Mouse (Mus musculus) intestine, embryonic 14.5 days (tissue): ENCODE measurements at regions not wholly inside any gene's neighbourhood (a gene's known extent, or its start where the extent isn't known, plus 50 kb on each side); places are given as distances from the start of the nearest gene placed in this dataset.

ENCODE experiments used
- ATAC-seq: fragments of 200-750 bp; cut with Nextera tagmentation; replicated peaks from 2 replicates; pipeline ENCODE4 v1.8.0; 2017; ENCODE audit warnings: low read depth, moderate number of reproducible peaks, moderate TSS enrichment, moderate library complexity; ENCODE audit not compliant: low FRiP score, low TSS enrichment
- DNase-seq: peaks from one replicate; pipeline ENCODE4 v3.0.0-alpha.2; 2018; ENCODE audit warnings: low spot score
- H3K27ac ChIP-seq: fragments of 300-500 bp; sonication (generic); 2 replicates; pipeline ENCODE4 v1.5.1; 2014; ENCODE audit warnings: low read depth, mild to moderate bottlenecking, control low read depth
- H3K27me3 ChIP-seq: fragments of 300-500 bp; sonication (generic); replicated peaks from 2 replicates; pipeline ENCODE4 v1.6.1; 2014; ENCODE audit warnings: low read length, control low read depth; ENCODE audit not compliant: control insufficient read depth, insufficient read depth
- H3K36me3 ChIP-seq: fragments of 300-500 bp; sonication (generic); 2 replicates; pipeline ENCODE4 v1.6.1; 2014; ENCODE audit warnings: low read length, control low read depth; ENCODE audit not compliant: control insufficient read depth, insufficient read depth
- H3K4me1 ChIP-seq: fragments of 300-500 bp; sonication (generic); replicated peaks from 2 replicates; pipeline ENCODE4 v1.6.1; 2014; ENCODE audit warnings: low read length, control low read depth, mixed read lengths; ENCODE audit not compliant: control insufficient read depth, insufficient read depth
- H3K4me2 ChIP-seq: fragments of 300-500 bp; sonication (generic); 2 replicates; pipeline ENCODE4 v1.6.1; 2014; ENCODE audit warnings: low read length
- H3K4me3 ChIP-seq: fragments of 300-500 bp; sonication (generic); 2 replicates; pipeline ENCODE4 v1.5.1; 2014; ENCODE audit warnings: low read depth, low read length, control low read depth, mixed read lengths
- H3K9ac ChIP-seq: fragments of 300-500 bp; sonication (generic); 2 replicates; pipeline ENCODE4 v1.6.1; 2014; ENCODE audit warnings: mild to moderate bottlenecking, low read length
- H3K9me3 ChIP-seq: fragments of 300-500 bp; sonication (generic); 2 replicates; pipeline ENCODE4 v1.6.1; 2016; ENCODE audit warnings: low read length, control low read depth; ENCODE audit not compliant: control insufficient read depth
- WGBS: fragments of 180-500 bp; shearing (Covaris S2); extraction: QIAGEN DNeasy Blood & Tissue Kit; methylation state at CpG from one replicate; pipeline ENCODE4 v1.1.7; 2014; 5-methylcytosine and 5-hydroxymethylcytosine counted together

DNA sequence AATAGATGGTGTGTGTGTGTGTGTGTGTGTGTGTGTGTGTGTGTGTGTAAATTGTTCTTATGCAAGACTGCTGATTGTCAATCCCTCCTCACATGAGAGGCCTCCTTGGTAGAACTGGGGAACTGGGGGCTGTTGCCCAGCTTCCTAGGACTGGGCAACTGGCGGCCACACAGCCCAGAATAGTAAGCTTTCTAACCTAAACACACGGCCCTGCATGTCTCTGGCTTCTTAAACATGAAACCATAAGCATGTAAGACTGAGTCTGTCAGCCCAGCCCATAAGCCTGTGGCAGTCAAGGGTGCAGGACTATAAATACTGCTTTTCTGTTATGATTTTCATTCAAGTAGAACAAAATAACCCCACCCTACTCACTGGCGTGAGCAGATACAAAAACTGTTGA lies 60.7 kb downstream of the Ifng start:
- Histone ChIP-seq H3K27ac (no peak overlapping the region), H3K4me2 (no peak overlapping the region), H3K9me3 (no peaks in the 10 kb centered on the region), H3K4me1 (no peaks in the 10 kb centered on the region), H3K27me3 (no peaks in the 10 kb centered on the region), H3K9ac (no peak overlapping the region), H3K36me3 (no peaks in the 10 kb centered on the region), H3K4me3 (no peak overlapping the region)
- DNase-seq (no peak), ATAC-seq (no peak)
- whole genome bisulfite sequencing = 76% methylated on average over 3 of the region's 3 CpGs

GRCm38 (mm10) chr10:118504811-118505210 lies 64.0 kb downstream of the Ifng start:
- no peak overlapping the region for H3K27ac ChIP-seq
- 65% methylated on average over 4 of the region's 4 CpGs for WGBS
- no peak for DNase-seq
- no peaks in the 10 kb centered on the region for H3K27me3 ChIP-seq
- no peak overlapping the region for H3K9ac ChIP-seq
- no peak for ATAC-seq
- no peak overlapping the region for H3K4me3 ChIP-seq
- H3K36me3 ChIP-seq = no peaks in the 10 kb centered on the region
- H3K4me1 ChIP-seq = no peaks in the 10 kb centered on the region
- no peak overlapping the region for H3K4me2 ChIP-seq
- no peaks in the 10 kb centered on the region for H3K9me3 ChIP-seq

DNA sequence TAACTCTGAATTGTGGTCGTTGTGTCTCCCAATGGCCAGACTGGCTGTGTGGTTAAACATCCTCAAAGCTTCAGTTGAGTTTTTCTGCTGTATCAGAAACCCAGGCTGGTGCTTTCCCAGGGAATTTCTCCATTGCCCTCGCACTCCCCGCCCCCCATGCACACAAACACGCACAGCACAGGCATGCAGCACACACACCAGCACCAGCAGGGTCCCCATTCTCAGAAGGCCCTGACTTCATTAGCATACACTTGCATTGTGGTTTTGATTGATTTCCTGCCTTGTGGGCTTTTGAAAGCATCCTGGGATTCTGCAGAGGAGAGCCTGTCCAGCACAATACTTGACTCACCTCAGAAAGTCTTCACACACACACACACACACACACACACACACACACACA lies 65.3 kb downstream of the Ifng start:
- H3K27me3 ChIP-seq = no peaks in the 10 kb centered on the region
- H3K27ac ChIP-seq = no peak overlapping the region
- no peak for DNase-seq
- no peak overlapping the region for H3K4me2 ChIP-seq
- no peaks in the 10 kb centered on the region for H3K9me3 ChIP-seq
- H3K9ac ChIP-seq = no peak overlapping the region
- no peak for ATAC-seq
- 60% methylated on average over 4 of the region's 4 CpGs for WGBS
- no peak overlapping the region for H3K4me3 ChIP-seq
- no peaks in the 10 kb centered on the region for H3K4me1 ChIP-seq
- H3K36me3 ChIP-seq = no peaks in the 10 kb centered on the region

DNA sequence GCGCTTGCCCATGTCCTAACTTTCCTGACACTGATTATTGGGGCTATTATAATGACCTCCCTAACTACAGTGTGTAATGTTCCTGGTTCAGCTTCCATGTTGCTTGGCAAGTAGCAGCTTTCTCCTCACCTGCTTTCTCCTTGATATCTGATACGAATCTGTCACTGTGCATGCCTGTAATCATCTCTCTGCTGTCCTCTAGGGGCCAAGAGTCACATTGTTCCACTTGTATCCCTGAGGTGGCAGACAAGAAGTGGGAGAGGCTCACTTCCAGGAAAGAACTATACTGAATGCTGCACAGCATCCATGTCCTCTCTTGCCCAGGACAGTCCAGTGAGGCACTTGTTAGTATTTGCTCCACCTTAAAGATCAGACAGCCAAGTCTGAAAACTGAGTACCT lies 66.8 kb downstream of the Ifng start:
- 49% methylated on average over 2 of the region's 2 CpGs for WGBS
- ATAC-seq = no peak
- H3K36me3 ChIP-seq = no peaks in the 10 kb centered on the region
- H3K4me1 ChIP-seq = no peaks in the 10 kb centered on the region
- no peak overlapping the region for H3K4me3 ChIP-seq
- H3K27ac ChIP-seq = no peak overlapping the region
- H3K27me3 ChIP-seq = no peaks in the 10 kb centered on the region
- H3K4me2 ChIP-seq = no peak overlapping the region
- no peaks in the 10 kb centered on the region for H3K9me3 ChIP-seq
- H3K9ac ChIP-seq = no peak overlapping the region
- DNase-seq = no peak

DNA sequence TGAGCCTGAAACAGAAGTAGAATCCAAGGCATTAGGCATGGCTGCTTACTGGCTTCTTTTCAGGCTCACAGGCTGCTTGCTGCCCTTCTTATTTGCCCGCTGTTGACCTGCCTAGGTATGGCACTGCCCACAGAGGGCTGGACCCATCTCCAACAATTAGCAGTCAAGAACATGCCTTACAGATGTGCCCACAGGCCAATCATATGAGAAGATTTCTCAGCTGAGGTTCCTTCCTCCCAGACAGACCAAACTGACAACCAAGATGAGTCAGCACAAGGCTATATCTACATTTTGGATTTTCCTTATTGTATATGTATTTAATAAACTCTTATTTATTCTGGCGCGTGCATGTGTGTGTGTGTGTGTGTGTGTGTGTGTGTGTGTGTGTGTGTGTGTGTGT lies 76.0 kb downstream of the Ifng start:
- Histone ChIP-seq H3K4me1 (no peaks in the 10 kb centered on the region), H3K9ac (no peak overlapping the region), H3K27me3 (no peaks in the 10 kb centered on the region), H3K4me2 (no peak overlapping the region), H3K27ac (no peak overlapping the region), H3K36me3 (no peaks in the 10 kb centered on the region), H3K9me3 (no peaks in the 10 kb centered on the region), H3K4me3 (no peak overlapping the region)
- no peak for DNase-seq
- 97% methylated on average over 3 of the region's 3 CpGs for WGBS
- ATAC-seq = no peak

DNA sequence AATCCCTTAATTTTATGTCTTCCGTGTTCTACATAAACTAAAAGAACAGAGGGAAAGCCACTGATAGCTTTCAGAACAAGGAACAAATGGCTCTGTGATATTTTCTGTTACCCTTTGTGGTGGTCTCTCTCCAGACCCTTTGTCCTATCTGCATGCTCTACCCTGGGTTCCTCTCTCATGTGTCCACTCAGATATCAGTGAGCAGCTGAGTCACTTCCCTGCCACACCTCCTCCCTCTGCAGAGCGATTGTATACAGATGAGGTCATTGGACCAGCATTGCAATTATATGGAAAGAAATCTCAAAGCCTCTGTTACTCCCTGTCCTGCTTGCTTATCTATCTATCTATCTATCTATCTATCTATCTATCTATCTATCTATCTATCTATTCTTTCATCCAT lies 77.1 kb downstream of the Ifng start:
- no peaks in the 10 kb centered on the region for H3K27me3 ChIP-seq
- no peaks in the 10 kb centered on the region for H3K4me1 ChIP-seq
- no peak overlapping the region for H3K9ac ChIP-seq
- no peak for DNase-seq
- ATAC-seq = no peak
- H3K4me3 ChIP-seq = no peak overlapping the region
- H3K27ac ChIP-seq = no peak overlapping the region
- no peak overlapping the region for H3K4me2 ChIP-seq
- 77% methylated on average over 2 of the region's 2 CpGs for WGBS
- no peaks in the 10 kb centered on the region for H3K9me3 ChIP-seq
- no peaks in the 10 kb centered on the region for H3K36me3 ChIP-seq

DNA sequence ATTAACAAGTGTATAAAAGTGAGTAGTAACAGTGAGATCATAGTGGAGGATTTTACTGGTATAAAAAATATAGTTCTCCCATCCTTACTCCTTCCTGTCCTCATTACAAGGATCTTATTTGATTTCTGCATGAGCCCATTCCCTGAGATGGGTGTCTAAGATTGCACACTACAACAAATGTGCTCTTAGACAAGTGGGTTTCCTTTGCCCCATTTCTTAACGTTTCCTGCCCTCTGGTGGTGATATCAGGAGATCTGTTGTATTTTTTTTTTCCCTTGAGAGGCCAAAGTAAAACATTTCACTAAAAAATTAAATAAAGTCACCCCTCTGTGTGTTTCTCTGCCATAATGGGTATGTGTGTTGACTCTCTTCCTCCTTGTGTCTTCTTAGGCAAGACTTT lies 105.1 kb downstream of the Ifng start:
- Histone ChIP-seq H3K4me2 (no peak overlapping the region), H3K27me3 (no peaks in the 10 kb centered on the region), H3K9ac (no peak overlapping the region), H3K4me1 (no peaks in the 10 kb centered on the region), H3K4me3 (no peak overlapping the region), H3K27ac (no peak overlapping the region), H3K9me3 (no peaks in the 10 kb centered on the region), H3K36me3 (no peaks in the 10 kb centered on the region)
- no peak for ATAC-seq
- 5% methylated on average over 1 of the region's 1 CpGs for WGBS
- DNase-seq = no peak

DNA sequence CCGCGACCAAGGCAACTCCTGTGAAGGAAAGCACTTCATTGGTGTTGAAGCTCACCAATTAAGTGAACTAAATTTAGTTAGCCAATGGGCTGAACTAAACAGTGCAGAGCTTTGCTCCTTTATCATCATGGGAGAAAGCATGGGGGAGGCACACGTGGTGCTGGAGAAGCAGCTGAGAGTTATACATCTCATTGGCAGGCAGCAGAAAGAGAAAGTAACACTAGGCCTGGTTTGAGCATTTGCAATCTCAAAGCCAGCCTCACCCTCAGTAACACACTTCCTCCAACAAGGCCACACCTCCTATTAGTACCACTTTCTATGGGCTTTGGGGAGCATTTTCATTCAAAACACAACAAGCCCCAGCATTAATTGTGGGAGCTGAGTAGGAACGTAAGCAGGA lies 109.4 kb downstream of the Ifng start:
- DNase-seq (no peak), ATAC-seq (no peak)
- Histone ChIP-seq H3K4me2 (no peak overlapping the region), H3K9me3 (no peaks in the 10 kb centered on the region), H3K27me3 (no peaks in the 10 kb centered on the region), H3K4me3 (no peak overlapping the region), H3K9ac (no peak overlapping the region), H3K36me3 (no peaks in the 10 kb centered on the region), H3K4me1 (no peaks in the 10 kb centered on the region), H3K27ac (no peak overlapping the region)
- WGBS = 66% methylated on average over 4 of the region's 4 CpGs

- H3K4me3 ChIP-seq = no peak overlapping the region
- H3K4me1 ChIP-seq = no peaks in the 10 kb centered on the region
- H3K9me3 ChIP-seq = no peaks in the 10 kb centered on the region
- H3K27ac ChIP-seq = no peak overlapping the region
- H3K9ac ChIP-seq = no peak overlapping the region
- no peak overlapping the region for H3K4me2 ChIP-seq
- no peak for ATAC-seq
- no peaks in the 10 kb centered on the region for H3K27me3 ChIP-seq
- no peak for DNase-seq
- no peaks in the 10 kb centered on the region for H3K36me3 ChIP-seq
- 46% methylated on average over 6 of the region's 6 CpGs for WGBS
These were observed 118.0 kb downstream of the Ifng start for GRCm38 (mm10) chr10:118558848-118559247.
